Mouse (Mus musculus): ENCODE measurements around the gene Vip. TPM values are rescaled to one million over a fixed set of nuclear protein-coding genes. Genes with fewer than 3 reads are reported as not detected.

Vip gene
- polyA plus RNA-seq (2016; fragmentation: Nextera tagmentation; extraction: Ambion mirVana) = not detected in 2 replicates

GRCm38 (mm10) chr10:5639112-5639511 lies at the start of gene Vip:
Gene Vip (plus strand): TSS chr10:5639218.
- no peaks in the 10 kb centered on the region for H3K36me3 ChIP-seq (replicated peaks)
- no peaks in the 10 kb centered on the region for H3K9me3 ChIP-seq
- no peaks in the 10 kb centered on the region for H3K4me1 ChIP-seq
- no peak within 1 kb of the TSS for H3K4me2 ChIP-seq
- no peak within 1 kb of the TSS for H3K9ac ChIP-seq
- no peak for ATAC-seq (ENCODE audit: low FRiP score)
- H3K4me3 ChIP-seq (replicated peaks) = no peak within 1 kb of the TSS
- H3K27me3 ChIP-seq = no peaks in the 10 kb centered on the region
- no peak within 1 kb of the TSS for H3K27ac ChIP-seq
- WGBS = 34% methylated on average over 8 of the region's 8 CpGs

- no peak for ATAC-seq (ENCODE audit: low FRiP score)
- 81% methylated on average over 2 of the region's 2 CpGs for WGBS
- Histone ChIP-seq H3K36me3 (replicated peaks) (no peaks in the 10 kb centered on the region), H3K27me3 (no peaks in the 10 kb centered on the region), H3K9ac (no peak overlapping the region), H3K4me2 (no peak overlapping the region), H3K9me3 (no peaks in the 10 kb centered on the region), H3K4me1 (no peaks in the 10 kb centered on the region), H3K4me3 (replicated peaks) (no peak overlapping the region), H3K27ac (no peak overlapping the region)
Measured at GRCm38 (mm10) chr10:5591061-5591460, 48.0 kb upstream of the Vip start.

- H3K4me1 ChIP-seq = no peaks in the 10 kb centered on the region
- H3K9me3 ChIP-seq = no peaks in the 10 kb centered on the region
- ATAC-seq (ENCODE audit: low FRiP score) = no peak
- H3K9ac ChIP-seq = no peak overlapping the region
- H3K4me2 ChIP-seq = no peak overlapping the region
- no peak overlapping the region for H3K4me3 ChIP-seq (replicated peaks)
- H3K27ac ChIP-seq = no peak overlapping the region
- H3K27me3 ChIP-seq = no peaks in the 10 kb centered on the region
- H3K36me3 ChIP-seq (replicated peaks) = no peaks in the 10 kb centered on the region
- WGBS = 78% methylated on average over 4 of the region's 4 CpGs
Measured at GRCm38 (mm10) chr10:5591996-5592395, 47.0 kb upstream of the Vip start.

- Histone ChIP-seq H3K4me2 (no peak within 1 kb of the TSS), H3K9ac (no peak within 1 kb of the TSS), H3K36me3 (replicated peaks) (no peaks in the 10 kb centered on the region), H3K4me3 (replicated peaks) (no peak within 1 kb of the TSS), H3K27me3 (no peaks in the 10 kb centered on the region), H3K27ac (no peak within 1 kb of the TSS), H3K9me3 (no peaks in the 10 kb centered on the region), H3K4me1 (no peaks in the 10 kb centered on the region)
- 63% methylated on average over 5 of the region's 5 CpGs for WGBS
- ATAC-seq (ENCODE audit: low FRiP score) = no peak
Measured at GRCm38 (mm10) chr10:5593464-5593863, 45.6 kb upstream of the Vip start, which contains the start of gene Myct1. Gene Myct1 (plus strand): TSS chr10:5593775.

DNA sequence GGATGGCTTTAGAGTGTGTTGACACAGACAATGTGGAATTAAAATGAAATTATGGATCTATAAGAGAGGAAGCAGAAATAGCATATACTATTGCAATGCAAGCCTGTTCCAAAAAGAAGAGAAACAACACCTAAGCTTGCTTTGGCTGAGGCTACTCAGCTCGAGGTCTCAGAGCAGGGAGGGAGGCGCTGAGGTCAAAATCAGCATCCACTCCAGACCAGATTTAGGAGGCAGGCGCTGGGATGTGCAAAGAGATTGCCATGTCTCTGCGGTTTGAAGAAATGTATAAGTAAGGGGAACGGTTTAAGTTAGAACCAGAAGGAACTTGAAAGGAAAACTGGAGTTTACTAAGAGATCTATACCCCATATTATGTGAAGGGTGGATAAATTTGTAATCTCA lies 44.6 kb upstream of the Vip start:
- no peak overlapping the region for H3K27ac ChIP-seq
- no peaks in the 10 kb centered on the region for H3K36me3 ChIP-seq (replicated peaks)
- H3K9me3 ChIP-seq = no peaks in the 10 kb centered on the region
- no peak overlapping the region for H3K4me2 ChIP-seq
- H3K9ac ChIP-seq = no peak overlapping the region
- H3K4me3 ChIP-seq (replicated peaks) = no peak overlapping the region
- no peaks in the 10 kb centered on the region for H3K27me3 ChIP-seq
- no peak for ATAC-seq (ENCODE audit: low FRiP score)
- WGBS = 75% methylated on average over 5 of the region's 5 CpGs
- no peaks in the 10 kb centered on the region for H3K4me1 ChIP-seq

- WGBS = 71% methylated on average over 6 of the region's 6 CpGs
- Histone ChIP-seq H3K9ac (no peak overlapping the region), H3K27me3 (no peaks in the 10 kb centered on the region), H3K36me3 (replicated peaks) (no peaks in the 10 kb centered on the region), H3K27ac (no peak overlapping the region), H3K4me2 (no peak overlapping the region), H3K4me3 (replicated peaks) (no peak overlapping the region), H3K9me3 (no peaks in the 10 kb centered on the region), H3K4me1 (no peaks in the 10 kb centered on the region)
- no peak for ATAC-seq (ENCODE audit: low FRiP score)
Measured at GRCm38 (mm10) chr10:5596559-5596958, 42.5 kb upstream of the Vip start.

DNA sequence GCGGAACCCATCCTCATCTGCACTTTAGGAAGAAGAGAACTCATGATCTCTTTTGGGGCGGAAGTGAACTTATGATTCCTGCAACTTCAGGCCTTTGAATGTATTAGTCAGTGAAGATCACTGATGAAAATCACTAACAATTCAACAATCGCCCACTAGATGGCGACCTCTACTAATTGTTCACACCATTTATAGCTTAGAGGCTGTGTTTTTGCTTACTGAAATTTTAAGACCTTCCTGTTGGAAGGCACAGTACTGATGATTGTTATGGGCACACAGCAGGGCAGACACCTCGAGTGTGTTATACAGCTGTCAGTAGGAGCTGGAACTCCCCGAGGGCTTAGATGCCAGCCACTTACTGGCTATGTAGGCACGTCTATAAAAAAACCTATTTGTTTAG lies 38.9 kb upstream of the Vip start:
- Histone ChIP-seq H3K4me1 (no peaks in the 10 kb centered on the region), H3K4me3 (replicated peaks) (no peak overlapping the region), H3K36me3 (replicated peaks) (no peaks in the 10 kb centered on the region), H3K9ac (no peak overlapping the region), H3K9me3 (no peaks in the 10 kb centered on the region), H3K27ac (no peak overlapping the region), H3K4me2 (no peak overlapping the region), H3K27me3 (no peaks in the 10 kb centered on the region)
- 22% methylated on average over 7 of the region's 7 CpGs for WGBS
- peak; percentile 71 for ATAC-seq (ENCODE audit: low FRiP score)

- WGBS = 88% methylated on average over 10 of the region's 10 CpGs
- no peaks in the 10 kb centered on the region for H3K4me1 ChIP-seq
- H3K4me2 ChIP-seq = no peak overlapping the region
- no peak overlapping the region for H3K4me3 ChIP-seq (replicated peaks)
- no peak overlapping the region for H3K27ac ChIP-seq
- no peaks in the 10 kb centered on the region for H3K9me3 ChIP-seq
- no peaks in the 10 kb centered on the region for H3K36me3 ChIP-seq (replicated peaks)
- no peaks in the 10 kb centered on the region for H3K27me3 ChIP-seq
- no peak overlapping the region for H3K9ac ChIP-seq
- ATAC-seq (ENCODE audit: low FRiP score) = no peak
Measured at GRCm38 (mm10) chr10:5603512-5603911, 35.5 kb upstream of the Vip start.

DNA sequence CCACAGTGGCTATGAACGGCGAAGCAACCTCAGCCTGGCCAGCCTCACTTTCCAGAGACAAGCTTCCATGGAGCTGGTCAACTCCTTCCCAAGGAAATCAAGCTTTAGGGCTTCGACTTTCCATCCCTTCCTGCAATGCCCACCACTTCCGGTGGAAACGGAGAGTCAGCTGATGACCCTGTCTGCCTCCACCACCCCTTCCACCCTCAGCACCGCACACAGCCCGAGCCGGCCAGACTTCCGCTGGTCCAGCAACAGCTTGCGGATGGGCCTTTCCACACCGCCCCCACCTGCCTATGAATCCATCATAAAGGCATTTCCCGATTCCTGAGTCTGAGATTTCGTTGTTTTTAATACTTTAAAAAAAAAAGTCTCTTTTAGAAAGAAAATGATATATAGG lies 34.6 kb upstream of the Vip start:
- no peak for ATAC-seq (ENCODE audit: low FRiP score)
- Histone ChIP-seq H3K9ac (no peak overlapping the region), H3K4me1 (no peaks in the 10 kb centered on the region), H3K4me3 (replicated peaks) (no peak overlapping the region), H3K36me3 (replicated peaks) (no peaks in the 10 kb centered on the region), H3K9me3 (no peaks in the 10 kb centered on the region), H3K4me2 (no peak overlapping the region), H3K27ac (no peak overlapping the region), H3K27me3 (no peaks in the 10 kb centered on the region)
- WGBS = 91% methylated on average over 13 of the region's 13 CpGs

GRCm38 (mm10) chr10:5608874-5609273 lies 30.1 kb upstream of the Vip start:
- no peak for ATAC-seq (ENCODE audit: low FRiP score)
- no peak overlapping the region for H3K4me2 ChIP-seq
- WGBS = 94% methylated on average over 3 of the region's 3 CpGs
- no peaks in the 10 kb centered on the region for H3K4me1 ChIP-seq
- no peaks in the 10 kb centered on the region for H3K27me3 ChIP-seq
- H3K4me3 ChIP-seq (replicated peaks) = no peak overlapping the region
- no peaks in the 10 kb centered on the region for H3K9me3 ChIP-seq
- no peak overlapping the region for H3K9ac ChIP-seq
- H3K27ac ChIP-seq = no peak overlapping the region
- H3K36me3 ChIP-seq (replicated peaks) = no peaks in the 10 kb centered on the region

DNA sequence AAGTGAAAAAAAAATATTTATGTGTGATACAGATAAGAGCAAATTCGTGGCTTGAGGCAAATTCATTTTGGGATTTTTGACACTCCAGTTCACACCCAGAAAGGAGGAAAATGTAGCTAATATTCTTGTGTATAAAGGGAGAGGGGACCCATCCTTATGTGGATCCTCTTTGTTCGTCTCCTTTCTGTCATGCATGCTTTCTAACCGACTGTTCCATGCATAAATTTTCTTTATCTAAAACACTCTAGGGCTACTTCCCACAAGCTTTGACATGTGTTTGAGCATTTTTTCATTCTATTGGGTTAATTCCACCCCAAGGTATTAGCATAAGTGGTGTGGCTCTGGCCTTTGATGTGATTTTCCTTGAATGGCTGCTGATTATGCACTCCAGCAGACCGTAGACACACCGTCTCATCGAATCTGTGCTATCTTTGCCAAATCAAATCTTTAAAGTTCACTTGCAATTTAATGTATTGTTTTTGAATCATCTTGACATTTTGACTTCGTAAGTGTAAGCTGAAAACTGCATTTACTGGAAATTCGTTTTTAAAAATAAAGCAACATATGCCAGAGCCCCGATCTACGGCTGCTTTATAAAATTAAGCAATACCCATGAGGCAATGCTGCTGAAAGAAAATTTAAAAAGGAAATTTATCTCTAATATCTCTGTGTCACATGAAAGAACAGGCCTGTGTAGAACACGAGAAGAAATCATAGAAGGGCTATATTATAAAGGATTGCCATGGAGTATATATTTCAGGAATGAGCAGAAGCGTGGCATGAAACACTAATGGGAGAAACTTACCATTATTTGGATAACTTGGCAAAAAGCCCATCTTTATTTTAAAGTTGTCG lies 23.6 kb upstream of the Vip start:
- no peaks in the 10 kb centered on the region; the same call in 1 of the 2 replicates for H3K4me1 ChIP-seq
- 68% methylated on average over 13 of the region's 13 CpGs for WGBS
- no peak overlapping the region for H3K4me3 ChIP-seq (replicated peaks)
- H3K4me2 ChIP-seq = no peak overlapping the region
- no peak overlapping the region for H3K27ac ChIP-seq
- no peaks in the 10 kb centered on the region for H3K36me3 ChIP-seq (replicated peaks)
- H3K9me3 ChIP-seq = no peaks in the 10 kb centered on the region
- H3K27me3 ChIP-seq = no peaks in the 10 kb centered on the region
- ATAC-seq (ENCODE audit: low FRiP score) = 0 out of 2 replicates have a peak, but pooled peaks have one; percentile 58
- no peak overlapping the region for H3K9ac ChIP-seq

- Histone ChIP-seq H3K4me3 (replicated peaks) (no peak overlapping the region), H3K36me3 (replicated peaks) (no peaks in the 10 kb centered on the region), H3K4me1 (no peaks in the 10 kb centered on the region), H3K27ac (no peak overlapping the region), H3K9me3 (no peaks in the 10 kb centered on the region), H3K4me2 (no peak overlapping the region), H3K9ac (no peak overlapping the region), H3K27me3 (no peaks in the 10 kb centered on the region)
- no peak for ATAC-seq (ENCODE audit: low FRiP score)
- 84% methylated on average over 5 of the region's 5 CpGs for WGBS
Measured at GRCm38 (mm10) chr10:5626268-5626667, 12.8 kb upstream of the Vip start.

- 83% methylated on average over 4 of the region's 4 CpGs for WGBS
- Histone ChIP-seq H3K9ac (no peak overlapping the region), H3K4me1 (no peaks in the 10 kb centered on the region), H3K4me2 (no peak overlapping the region), H3K27ac (no peak overlapping the region), H3K36me3 (replicated peaks) (no peaks in the 10 kb centered on the region), H3K27me3 (no peaks in the 10 kb centered on the region), H3K4me3 (replicated peaks) (no peak overlapping the region), H3K9me3 (no peaks in the 10 kb centered on the region)
- no peak for ATAC-seq (ENCODE audit: low FRiP score)
Measured at GRCm38 (mm10) chr10:5633672-5634200, 5.3 kb upstream of the Vip start.
